Mouse (Mus musculus) left cerebral cortex, postnatal 4 days (tissue): ENCODE measurements at regions not wholly inside any gene's neighbourhood (a gene's known extent, or its start where the extent isn't known, plus 50 kb on each side); places are given as distances from the start of the nearest gene placed in this dataset.

Experiments
- DNase-seq: peaks from one replicate; pipeline ENCODE4 v3.0.0-alpha.2; 2022
- intact Hi-C: fragments of 180-260 bp; cut with DNase I; formaldehyde crosslinking; loops from one replicate; pipeline ENCODE4 v1.15.1; 2025

DNA sequence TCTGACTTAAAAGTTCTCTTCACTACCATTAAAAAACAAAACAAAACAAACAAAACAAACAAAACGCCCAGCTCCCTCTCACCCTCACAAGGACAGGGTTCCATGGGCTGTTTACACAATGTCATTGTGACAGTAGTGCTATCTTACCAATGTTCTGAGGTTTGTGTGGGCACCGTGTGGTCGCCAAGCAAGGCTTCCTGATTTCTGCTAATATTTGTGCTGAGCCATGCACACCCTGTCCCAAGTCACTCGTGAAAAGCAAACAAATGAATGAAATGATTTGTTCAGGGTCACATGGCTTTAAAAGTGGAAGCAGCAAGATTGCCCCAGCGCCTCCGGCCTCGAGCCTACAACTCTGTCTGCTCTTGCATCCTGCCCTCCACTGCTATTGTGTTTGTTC lies 120.9 kb upstream of the Gnao1 start:
- no peak for DNase-seq
- intact Hi-C loops = no loop called here

DNA sequence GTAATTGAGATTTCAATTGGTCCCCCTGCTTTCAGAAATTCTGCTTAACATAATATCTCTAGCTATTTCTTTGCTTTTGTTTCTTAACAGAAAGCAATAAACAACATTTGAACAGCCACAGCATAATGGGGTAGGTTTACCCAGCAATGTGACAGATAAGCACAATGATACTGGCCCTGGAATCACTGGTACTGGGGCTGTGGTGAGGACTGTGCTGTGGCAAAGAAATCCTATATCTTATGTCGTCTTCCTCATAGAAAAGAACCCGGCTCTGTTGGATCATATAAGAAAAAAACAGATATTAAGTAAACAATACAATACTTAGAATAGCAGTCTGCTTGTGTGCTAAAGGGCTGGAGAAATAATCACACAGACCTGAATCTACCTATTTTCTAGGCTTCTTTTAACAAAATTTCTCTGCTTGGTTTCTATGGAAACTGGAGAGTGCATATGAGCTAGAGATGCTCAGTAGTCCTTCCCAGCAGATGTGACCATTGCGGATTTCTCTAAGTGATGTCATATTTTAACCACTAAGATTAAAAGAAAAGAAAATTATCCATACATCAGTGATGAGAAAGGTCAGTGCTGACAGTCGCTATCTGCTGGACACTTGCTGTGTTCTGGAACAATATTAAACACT lies 119.8 kb upstream of the Gnao1 start:
- no peak for DNase-seq
- intact Hi-C loops = no loop called here

DNA sequence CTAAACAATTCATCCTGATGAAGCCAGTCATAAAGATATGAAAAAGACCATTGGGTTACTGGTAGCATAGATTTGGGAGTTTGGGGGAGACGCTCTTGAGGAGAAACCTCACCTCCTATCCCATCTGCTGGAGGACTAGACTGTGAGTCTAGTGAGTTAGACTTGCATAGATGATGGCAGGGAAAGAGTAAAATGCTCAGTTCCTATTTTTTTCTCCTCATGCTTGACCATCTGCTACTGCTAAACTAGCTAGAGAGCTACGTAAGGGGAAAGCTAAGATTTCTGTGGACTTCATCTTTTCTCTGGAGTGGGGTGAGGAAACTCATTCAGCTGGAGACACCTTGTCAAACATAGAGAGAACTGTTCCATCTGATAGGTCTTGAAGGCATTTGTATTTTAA lies 118.4 kb upstream of the Gnao1 start:
- no peak for DNase-seq
- intact Hi-C loops = no loop called here

DNA sequence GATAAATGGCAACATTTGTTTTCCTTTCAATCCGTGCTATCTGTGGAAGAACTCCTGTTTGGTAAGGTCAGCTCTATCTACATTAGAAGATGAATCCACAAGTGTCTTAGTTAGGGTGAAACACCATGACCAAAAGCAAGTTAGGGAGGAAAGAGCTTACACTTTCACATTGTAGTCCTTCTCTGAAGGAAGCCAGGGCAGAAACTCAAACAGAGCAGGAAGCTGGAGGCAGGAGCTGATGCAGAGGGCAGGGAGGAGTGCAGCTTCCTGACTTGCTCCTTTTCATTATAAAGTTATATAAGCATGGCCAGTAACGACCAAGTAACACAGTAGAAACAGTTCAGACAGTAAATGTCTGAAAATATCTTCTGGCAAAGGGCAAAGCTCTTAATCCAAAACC lies 117.9 kb upstream of the Gnao1 start:
- intact Hi-C loops = no loop called here
- no peak for DNase-seq

DNA sequence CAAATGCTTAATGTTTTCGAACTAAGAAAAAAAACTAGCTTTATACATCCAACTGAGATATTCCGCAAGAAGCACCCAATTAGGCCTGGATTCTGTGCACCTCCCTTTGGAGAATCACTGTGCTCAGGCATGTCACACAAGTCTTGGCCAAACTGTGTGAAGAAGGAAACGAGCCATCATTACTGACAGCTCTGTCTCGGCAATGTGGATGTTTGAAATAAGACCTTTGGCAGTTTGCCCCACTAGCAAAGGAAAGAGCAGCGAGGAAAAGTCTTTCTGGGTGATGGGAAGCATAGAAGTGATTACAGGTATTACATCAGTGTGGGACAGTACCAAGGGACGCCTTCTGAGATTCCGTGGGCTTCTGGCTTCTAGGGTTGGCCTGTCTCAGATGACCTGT lies 112.6 kb upstream of the Gnao1 start:
- intact Hi-C loops = no loop called here
- no peak for DNase-seq

DNA sequence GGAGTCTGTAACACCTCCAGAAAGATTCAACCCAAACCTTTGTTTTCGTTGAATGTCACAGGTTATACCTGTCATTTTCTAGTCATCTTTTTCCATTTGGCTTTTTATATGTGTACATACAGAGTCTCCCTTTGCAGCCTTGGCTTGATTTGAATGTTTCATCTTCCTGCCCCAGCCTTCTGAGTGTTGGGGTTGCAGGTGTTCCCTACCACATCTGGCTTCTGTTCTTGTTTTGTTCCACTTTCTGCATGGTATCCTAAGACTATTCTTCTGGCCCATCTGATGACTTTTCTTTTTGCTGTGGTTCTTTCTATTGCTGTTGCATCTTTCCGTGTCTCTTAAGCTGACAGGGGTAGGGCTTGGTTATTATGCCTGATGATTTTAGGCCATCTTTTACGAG lies 111.3 kb upstream of the Gnao1 start:
- intact Hi-C loops = no loop called here
- DNase-seq = no peak

DNA sequence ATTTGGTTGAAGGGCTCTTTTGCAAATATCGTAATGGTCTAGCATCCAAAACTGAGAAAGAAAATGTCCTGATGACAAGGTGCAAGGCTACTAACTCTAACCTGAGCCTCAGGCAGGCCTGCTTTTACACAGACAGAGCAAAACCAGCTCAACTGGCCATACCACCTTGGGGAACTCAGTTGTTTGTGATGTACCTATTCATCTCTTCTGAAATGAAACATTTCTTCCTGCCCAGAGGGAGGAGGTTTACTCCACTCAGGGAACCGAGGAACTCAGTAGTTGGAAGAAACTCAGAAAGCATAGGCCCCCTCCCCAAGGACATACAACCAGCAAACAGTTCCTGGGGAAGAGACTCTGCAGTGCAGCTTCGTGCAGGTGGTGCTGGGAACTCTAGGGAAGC lies 108.4 kb upstream of the Gnao1 start:
- intact Hi-C loops = no loop called here
- no peak for DNase-seq

DNA sequence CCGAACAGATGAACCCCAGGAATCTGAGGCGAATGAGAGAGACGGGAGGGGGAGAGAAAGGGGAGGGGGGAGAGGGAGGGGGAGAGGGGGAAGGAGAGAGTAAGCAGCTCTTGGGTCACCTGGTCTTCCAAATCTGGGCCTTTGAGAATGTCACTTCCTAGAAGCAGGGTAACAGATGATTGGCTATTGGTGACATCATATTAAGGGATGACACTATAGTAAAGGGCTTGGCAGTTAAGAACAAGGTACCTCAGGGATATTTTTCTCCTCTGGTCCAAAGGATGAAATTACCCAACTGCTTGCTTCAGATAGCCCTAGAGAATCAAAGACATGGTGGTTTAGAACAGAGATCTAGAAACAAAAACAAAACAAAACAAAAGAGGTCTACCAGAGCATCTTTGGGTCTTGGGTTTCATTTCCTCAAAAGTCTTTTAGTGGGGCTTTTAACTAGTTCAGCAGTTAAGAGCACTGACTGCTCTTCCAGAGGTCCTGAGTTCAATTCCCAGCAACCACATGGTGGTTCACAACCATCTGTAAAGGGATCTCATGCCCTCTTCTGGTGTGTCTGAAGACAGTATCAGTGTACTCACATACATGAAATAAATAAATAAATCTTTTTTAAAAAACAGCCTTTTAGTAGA lies 97.6 kb upstream of the Gnao1 start:
- no peak for DNase-seq
- intact Hi-C loops = no loop called here

DNA sequence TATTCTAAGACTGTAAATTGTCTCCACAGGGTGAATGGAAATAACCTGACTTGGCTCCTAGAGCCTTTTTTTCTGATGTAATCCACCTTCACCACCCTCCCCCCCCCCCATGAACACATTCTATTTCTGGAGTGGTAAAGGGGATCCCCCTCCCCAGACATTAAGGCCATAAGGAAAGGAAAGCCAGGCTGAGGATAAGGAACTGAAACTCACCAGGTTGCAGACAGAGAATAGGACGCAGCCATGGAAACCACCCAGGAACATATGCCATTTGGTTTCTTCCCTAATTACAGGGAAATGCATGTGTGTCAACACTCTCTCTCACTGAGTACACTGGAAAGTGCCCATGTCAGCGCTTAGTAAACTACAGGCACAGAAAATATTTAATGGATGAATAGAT lies 96.5 kb upstream of the Gnao1 start:
- DNase-seq = no peak
- intact Hi-C loops = no loop called here

DNA sequence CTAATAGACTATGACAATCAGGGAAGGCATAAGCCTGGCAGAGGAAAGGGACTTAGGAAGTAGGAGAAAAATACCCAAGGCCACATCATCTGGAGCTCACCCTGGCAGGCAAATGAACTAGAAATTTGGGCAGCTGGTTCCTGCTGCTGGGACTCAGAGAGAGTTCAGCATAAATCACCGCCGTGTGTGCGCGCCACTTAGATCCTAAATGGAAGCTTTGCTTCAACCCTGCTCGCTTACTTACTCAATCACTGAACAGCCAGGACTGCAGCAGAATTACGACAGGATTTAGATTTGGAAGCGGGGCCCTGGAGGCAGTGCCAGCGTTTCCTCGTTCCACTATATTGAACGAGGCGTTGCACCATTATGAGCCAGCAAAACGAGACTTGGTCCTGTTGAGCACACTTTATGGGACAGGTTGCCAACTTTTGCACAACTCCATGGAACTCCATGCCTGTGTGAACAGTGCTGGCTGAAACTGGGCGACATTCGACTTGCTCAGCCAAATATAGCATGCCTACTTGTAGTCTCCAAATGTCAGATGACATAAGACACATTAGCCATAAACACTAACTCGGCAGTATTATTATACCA lies 84.8 kb upstream of the Gnao1 start:
- DNase-seq = no peak

DNA sequence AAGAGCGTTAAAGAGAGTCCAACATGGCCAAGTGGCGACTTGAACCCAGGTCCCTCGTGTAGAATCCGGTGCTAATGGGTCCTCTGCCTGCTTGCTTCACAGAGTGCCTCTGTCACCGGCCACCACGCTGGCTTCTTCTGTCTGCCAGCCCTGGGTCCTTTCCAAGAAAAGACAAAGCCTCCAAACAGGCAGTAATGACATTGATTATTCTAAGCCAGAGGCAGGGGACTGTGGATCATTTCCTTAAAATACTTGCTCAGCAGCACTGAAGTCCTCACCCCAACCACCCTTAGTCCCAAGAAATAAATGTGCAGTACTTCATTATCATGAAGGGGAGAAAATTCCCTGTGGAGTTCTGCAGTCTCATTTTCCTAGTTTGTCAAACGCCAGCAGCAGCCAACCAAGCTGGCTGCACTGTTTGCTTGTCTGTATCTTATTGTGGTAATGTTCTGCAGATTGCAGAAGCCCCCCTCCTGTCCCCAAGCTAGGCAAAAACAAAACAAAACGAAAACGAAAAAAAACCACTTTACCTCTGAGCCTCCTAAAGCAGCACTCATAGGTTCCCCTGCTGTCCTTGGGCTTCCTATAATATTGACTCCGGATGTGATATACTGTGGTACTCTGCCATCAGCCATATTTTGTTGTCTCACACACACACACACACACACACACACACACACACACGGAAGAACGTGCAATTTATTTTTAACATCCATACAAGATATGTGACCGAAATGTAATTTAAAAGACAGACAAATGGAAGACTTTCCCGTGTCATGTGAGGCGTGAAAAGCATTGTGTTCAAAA lies 80.4 kb upstream of the Gnao1 start:
- intact Hi-C loops = no loop called here
- peak; percentile 39 for DNase-seq

More for the DNA sequence above, 84.8 kb upstream of the Gnao1 start:
- intact Hi-C loops = no loop called here

DNA sequence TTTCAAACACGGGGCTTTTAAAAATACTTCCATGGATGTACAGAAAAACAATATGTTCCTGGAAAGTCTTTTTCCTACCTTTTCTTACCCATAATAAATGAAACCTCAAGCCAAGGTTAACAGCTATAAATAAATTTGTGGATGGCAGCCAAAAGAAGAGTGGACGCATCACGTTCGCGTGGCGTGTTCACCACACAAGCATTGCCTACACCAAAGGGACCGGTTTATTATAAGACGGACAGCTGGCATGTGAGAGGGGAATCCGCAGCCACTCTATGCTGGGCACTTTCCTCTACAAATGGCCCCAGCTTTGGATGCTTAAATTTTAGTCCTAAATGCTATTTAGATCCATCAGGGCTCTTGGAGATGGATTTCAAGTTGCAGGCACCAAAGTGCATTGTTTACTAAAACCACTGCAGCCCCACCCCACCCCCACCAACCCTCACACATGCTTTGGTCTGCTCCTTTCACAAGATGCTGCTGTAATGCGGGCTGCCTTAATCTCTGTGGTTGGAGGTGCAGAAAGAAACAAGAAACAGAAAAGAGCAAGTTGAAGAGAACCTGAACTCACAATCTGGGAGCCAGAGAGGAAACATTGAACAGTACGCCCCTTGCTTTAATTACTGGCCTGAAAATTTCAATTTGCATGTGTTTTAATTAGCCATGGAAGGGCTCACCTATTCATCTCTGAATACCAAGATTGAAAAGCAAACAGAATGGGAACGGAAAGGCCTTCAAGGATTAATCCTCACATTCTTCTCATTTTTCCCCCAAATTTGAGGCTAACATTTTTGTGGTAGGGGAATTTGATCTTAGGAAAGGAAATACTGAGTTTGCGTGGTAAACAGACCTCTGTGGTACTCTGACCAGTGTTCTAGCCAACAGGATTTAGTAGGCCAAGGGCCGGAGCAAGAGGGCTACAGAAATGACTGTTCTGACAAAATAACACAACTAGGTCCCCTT lies 78.7 kb upstream of the Gnao1 start:
- intact Hi-C loops = no loop called here
- no peak for DNase-seq

DNA sequence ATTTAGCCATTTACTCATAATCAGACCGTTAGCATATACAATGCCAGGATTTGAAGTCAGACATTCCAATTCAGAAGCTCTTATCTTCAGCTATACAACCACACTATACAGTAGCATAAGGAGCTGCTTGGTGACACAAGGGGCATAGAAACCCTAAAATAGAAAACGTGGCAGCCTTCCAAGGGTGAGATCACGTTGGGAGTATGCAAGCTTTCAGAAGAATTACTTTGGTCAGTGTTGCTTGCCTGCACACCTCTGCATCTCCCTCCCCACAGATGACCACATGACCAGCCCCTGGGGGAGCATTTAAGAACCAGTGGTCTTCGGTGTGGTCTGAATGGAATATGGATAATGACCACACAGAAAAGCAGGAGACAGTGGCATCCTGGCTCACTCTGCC lies 74.9 kb upstream of the Gnao1 start:
- intact Hi-C loops = no loop called here
- no peak for DNase-seq

DNA sequence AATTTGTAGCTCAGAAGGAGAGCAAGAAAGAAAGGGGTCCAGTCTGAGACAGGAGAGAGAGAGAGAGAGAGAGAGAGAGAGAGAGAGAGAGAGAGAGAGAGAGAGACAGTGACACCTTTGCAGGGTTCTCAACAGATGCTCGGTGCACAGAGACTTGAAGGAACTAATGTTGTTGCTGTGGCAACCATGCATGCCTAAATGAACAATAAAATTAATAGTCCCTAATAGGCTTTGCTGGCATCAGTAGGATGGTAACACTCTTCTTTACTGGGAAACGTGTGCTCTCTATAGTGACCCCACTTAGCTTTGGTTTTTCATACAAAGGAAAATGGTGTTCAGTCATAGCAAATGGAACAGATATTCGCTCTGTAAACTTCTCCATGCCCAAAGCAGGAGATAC lies 69.5 kb upstream of the Gnao1 start:
- DNase-seq = no peak
- intact Hi-C loops = no loop called here

DNA sequence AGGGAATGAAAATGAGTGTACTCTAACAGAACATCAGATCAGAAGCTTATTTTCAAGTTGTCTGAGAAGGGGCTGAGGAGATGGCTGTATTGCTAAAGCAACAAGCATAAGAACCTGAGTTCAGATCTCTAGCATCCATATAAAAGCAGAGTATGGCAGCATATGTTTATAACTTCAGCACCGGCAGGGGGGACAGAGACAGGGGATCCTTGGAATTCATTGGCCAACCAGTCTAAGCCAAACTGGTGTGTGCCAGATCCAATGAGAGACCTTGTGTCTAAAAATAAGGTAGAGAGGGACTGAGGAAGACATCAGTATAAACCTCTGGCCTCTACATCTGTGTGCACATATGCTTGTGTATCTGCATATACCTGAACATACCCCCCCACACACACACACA lies 61.0 kb upstream of the Gnao1 start:
- no peak for DNase-seq
- intact Hi-C loops = no loop called here

DNA sequence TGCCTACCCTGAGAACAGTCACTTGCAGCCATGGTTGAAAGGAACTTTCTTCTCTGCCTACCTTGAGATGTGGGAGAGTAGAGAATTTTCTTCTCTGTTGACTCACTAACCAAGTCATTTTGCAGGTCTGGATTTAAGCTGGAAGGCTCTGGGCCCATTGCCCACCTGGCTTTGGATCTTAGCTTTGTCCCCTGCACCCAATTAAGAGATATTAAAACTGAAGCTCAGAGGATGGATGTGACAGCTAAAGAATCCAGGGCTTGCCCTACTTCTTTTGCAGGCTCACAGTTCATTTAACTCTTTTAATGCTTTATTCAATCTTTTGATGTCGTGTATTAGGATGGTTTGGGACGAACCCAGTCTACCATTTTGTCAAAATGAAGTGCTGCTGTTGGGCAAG lies 58.8 kb upstream of the Gnao1 start:
- intact Hi-C loops = no loop called here
- DNase-seq = no peak

DNA sequence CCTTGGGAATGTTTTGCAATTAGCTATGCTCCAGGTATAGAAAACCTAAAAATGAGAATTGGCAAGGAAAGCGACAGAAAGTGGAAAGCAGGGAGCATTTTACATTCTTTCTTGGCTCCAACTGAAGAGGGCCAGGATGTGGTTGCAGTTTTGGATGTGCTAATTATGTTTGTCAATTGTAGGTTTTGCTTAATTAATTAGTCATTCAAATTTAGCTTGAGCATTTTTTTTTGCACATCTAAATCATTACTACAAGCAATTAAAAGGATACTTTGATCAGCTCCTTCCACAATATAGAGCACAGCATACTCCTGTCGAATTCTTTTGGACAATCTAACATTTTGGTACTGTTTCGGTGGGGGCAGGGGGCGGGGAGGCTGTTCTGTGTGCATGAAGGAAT lies 53.8 kb upstream of the Gnao1 start:
- no peak for DNase-seq
- intact Hi-C loops = no loop called here
